Mouse (Mus musculus) skeletal muscle tissue, adult 2 months (tissue): ENCODE data around the gene Notum.
"Not testable (repeated sequence)": the region's sequence is repeated elsewhere in the genome, so short reads cannot be mapped to it uniquely, and the experiment has no call there.

ENCODE experiments used
- DNase-seq: peaks from one replicate; pipeline ENCODE4 v3.0.0-alpha.2; 2012; ENCODE audit warnings: low read depth, low spot score

The Notum gene

GRCm38 (mm10) chr11:120675875-120676274 lies 14.9 kb upstream of the Notum start:
- not testable (repeated sequence) for DNase-seq

DNA sequence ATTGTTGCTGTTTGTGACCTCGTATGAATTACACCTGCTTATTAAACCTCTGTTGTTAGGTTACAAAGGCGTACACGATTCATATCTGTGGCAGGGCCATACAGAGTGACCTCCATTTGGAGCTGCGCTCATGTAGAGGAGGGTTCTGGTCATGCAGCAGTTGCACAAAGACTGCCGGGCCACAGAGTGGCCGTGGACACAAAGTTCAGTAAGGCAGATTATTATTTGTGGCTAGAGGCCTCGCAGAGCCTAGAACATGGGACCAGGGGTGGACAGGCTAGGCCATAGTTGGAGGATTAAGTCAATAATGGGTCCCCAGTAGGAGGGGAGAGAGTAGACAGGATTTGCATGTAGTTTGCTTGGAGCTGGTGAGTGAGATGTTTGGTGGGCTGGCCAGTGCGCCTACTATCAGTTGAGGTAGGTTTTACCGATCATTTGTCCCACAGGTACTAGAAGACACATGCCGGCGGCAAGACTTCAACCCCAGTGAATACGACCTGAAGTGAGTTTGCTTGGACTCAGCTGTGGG lies 12.7 kb upstream of the Notum start:
- no peak for DNase-seq

GRCm38 (mm10) chr11:120672687-120673593 lies 12.0 kb upstream of the Notum start, which contains the start of gene Aspscr1:
Gene Aspscr1 (plus strand): TSS chr11:120672973.
- DNase-seq, result peak; percentile 88

GRCm38 (mm10) chr11:120666617-120667016 lies 5.6 kb upstream of the Notum start:
- no peak for DNase-seq

GRCm38 (mm10) chr11:120665406-120665805 lies 4.4 kb upstream of the Notum start:
- DNase-seq, result peak; percentile 47

- no peak for DNase-seq
Observed at GRCm38 (mm10) chr11:120663714-120664113, 2.7 kb upstream of the Notum start.

- no peak for DNase-seq
Observed at GRCm38 (mm10) chr11:120662759-120663158, 1.8 kb upstream of the Notum start.

DNA sequence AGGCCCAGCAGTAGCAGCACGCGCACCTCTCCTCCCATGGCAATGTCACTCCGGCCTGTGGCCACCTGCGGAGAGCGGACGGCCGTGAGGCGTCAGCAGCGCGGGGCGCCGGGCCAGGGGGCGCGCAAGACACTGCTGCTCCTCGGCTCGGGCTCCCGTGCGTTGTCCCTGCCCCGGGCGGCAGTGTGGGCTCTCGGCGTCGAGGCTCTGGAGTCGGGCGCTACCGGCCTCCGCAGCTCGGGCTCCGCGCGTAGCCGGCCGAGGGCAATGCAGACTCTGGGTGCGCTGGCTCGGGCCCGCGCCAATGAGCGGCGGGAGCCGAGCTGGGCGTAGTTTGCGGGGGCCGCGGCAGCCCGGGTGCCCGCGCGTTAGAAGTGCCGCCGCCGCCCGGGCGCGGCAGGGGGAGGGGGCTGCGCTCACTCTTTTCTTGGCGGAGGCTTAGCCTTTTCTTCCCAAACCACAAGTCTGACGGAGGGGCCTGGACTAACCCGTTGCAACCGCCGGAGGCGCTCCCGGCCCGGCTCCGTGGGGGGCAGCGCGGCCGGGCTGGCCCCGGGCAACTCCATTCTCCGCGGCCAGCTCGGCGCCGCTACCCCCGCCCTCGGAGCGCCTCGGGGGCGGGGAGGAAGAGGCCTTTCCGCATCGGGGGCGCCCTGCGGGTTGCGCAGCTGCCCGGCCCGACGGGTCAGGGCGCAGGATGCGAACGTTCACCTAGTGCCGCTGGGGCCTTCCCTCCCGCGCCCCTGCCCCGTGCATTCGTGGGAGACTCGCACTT lies 487 bp downstream of the Notum start:
- no peak for DNase-seq

- no peak for DNase-seq
Observed at GRCm38 (mm10) chr11:120659509-120660300, 1.3 kb downstream of the Notum start.

- DNase-seq, result peak; percentile 52
Observed at GRCm38 (mm10) chr11:120658876-120659410, 2.0 kb downstream of the Notum start.

DNA sequence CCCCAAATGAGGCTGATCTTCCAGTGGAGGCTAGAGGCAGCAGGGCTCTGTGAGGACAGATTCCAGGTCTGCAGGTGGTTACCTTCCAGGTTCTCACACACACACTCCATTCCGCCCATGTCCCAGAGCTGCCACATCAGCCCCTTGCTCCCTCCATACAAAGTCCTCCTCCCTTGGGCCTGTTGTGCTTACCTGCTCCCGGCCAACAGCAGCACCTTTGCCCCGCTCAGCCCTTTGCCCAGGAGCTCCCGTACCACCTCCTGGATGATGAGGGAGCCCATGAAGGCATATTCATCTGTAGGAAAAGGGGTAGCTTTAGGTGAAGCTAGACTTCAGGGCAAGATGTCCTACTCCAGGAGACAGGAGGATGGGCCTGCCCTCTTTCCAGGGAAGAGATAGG lies 3.7 kb downstream of the Notum start:
- DNase-seq, result no peak

DNA sequence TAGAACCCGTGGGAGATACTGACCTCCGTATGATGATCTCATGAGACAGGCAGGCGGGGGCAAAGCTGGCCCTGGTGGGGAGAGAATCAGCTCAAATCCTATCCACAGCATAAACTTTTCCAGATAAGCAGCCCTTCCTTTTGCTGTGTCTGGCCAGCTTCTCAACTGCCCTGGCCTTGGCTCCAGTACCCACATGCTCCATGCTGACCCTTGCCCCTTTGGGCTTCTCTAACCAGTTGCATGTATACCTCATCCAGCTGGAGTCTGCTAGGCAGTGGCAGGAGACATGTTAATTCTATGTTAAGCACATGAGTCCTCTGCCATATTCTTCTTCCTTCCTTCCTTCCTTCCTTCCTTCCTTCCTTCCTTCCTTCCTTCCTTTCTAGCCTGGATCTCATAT lies 6.2 kb downstream of the Notum start:
- DNase-seq, result no peak

GRCm38 (mm10) chr11:120651872-120652271 lies 9.1 kb downstream of the Notum start:
- no peak for DNase-seq

- peak; percentile 79 for DNase-seq
Observed at GRCm38 (mm10) chr11:120648001-120648476, 12.9 kb downstream of the Notum start, which contains the start of gene Myadml2. Gene Myadml2 (minus strand): TSS chr11:120648158.

DNA sequence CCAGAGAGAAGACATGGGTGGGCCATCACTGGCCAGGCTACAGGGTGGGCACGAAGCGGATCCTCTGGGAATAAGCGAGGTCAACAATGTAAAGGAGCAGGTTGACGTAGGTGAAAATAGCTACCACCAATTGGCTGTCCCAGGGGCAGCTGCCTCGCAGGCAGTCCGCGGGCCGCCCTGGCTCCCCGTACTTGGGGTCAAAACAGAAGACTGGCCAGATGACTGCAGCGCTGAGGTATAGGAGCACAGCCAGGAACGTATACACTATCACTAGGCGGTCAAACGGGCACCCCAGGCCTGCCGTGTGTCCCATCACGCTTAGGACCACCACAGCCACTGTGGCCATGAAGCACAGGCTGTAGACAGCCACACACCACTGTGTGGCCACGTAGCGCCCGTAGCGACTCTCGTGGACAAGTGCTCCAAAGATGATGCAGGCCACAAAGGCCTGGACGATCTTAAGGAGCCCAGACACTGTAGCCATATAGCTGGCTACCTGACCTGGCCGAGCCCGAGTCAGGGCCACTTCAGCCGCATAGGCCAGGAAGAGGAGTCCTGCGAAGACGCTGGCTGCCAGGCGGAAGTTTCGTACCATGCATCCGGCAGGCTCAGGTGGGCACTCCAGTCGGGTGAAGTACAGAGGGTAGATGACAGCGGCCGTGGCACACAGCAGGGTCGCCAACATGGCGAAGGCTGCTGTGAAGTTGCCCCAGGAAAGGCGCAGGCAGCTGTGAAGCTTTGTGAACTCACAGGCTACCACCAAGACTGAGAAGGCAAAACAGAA lies 13.7 kb downstream of the Notum start:
- DNase-seq, result no peak

DNA sequence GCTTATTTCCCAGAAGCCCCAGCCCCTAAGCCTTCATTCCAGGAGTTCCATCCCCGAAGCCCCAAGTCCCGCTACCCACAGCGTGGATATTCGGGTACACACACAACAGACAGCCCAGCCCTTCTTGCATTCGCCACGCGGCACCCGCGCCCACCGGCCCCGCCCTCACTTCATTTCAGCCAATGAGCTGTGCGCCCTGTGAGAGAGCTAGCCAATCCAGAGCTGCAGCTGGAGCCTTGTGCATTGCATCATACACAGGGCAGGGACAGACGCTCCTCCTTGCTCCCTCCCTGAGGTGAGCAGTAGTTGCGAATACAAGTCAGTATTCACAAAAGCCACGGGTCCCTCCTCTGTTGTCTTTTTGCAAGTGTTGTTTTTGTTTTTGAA lies 17.4 kb downstream of the Notum start, which contains the start of gene Pycr1:
Gene Pycr1, minus strand, starts transcription at position 169 of the 387 bp plus-strand sequence.
- peak; percentile 90 for DNase-seq

DNA sequence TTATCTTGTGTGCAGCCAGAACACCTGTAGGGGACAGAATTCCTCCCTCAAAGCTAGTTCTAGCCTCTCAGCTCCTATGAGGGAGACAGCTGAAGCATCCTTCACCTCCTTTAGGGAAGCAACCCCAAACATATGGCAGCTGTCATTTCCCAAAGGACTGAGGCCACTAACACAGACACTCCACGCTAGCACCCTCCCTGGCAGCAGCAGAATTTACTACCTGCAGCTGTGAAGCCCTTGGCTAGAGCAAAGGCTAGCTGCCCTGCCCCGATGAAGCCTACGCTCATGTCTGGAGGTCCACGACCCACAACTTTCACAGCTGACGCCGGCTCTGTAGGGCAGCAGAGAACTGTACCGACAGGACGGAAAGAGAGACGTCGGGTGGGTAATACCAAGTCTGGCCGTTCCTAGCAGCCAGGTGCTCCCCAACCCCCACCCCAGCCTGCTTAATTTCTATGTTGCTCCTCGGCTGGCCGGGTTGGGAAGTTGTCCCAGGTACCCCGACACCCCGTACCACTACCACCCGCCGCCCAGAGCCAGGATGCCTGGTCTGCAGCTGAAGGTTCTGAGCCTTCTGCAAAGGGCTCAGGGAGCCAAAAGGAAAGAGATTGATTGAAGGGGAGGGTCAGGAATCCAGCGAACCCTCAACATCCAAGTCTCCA lies 17.9 kb downstream of the Notum start:
- DNase-seq, result no peak

GRCm38 (mm10) chr11:120641869-120642268 lies 19.1 kb downstream of the Notum start:
- no peak for DNase-seq

GRCm38 (mm10) chr11:120641255-120641654 lies 19.7 kb downstream of the Notum start:
- no peak for DNase-seq

- no peak for DNase-seq
Observed at GRCm38 (mm10) chr11:120634810-120635209, 26.2 kb downstream of the Notum start.
